Mouse (Mus musculus) testis, adult 2 months (tissue): ENCODE results near the gene Dlx3.

ENCODE experiments used
- CTCF ChIP-seq: fragments of 200-500 bp; IDR thresholded peaks from 2 replicates; pipeline ENCODE4 v1.5.1; 2012; ENCODE audit warnings: low read depth, mild to moderate bottlenecking, inconsistent platforms, low read length, moderate library complexity; ENCODE audit not compliant: control insufficient read depth, insufficient read depth, insufficient replicate concordance
- POLR2A ChIP-seq: fragments of 200-500 bp; IDR thresholded peaks from 2 replicates; pipeline ENCODE4 v1.6.1; 2012; ENCODE audit warnings: low read depth, mild to moderate bottlenecking, inconsistent platforms, low read length, moderate library complexity; ENCODE audit not compliant: control insufficient read depth

- TF ChIP-seq POLR2A (no peak), CTCF (no peak)
Measured at GRCm38 (mm10) chr11:95161708-95162107, 41.8 kb downstream of the Dlx3 start.
